Mouse (Mus musculus) mature B cell (primary cell): ENCODE data around the gene Vil1.

Experiments used
- in situ Hi-C: fragments of 300-500 bp; cut with MboI; formaldehyde crosslinking; loops from 2 replicates; pipeline ENCODE4 v1.14.3; 2019

The Vil1 gene

DNA sequence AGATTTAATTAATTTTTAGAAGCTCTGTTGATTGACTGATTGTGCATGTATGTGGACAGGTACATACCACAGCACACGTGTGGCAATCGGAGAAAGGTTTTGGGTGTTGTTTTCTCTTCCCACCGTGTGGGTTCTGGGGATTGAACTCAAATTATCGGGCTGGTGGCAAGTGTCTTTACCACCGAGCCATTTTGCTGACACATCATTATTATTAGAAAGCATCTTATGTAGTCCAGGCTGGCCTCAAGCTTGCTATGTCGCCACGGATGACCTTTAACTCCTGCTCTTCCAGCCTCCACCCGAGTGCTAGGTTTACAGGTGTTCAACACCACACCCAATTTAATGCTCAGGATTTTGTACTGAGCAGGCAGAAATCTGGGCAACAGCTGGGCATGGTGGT, 3.5 kb downstream of the Vil1 start:
- in situ Hi-C loops = no loop called here

DNA sequence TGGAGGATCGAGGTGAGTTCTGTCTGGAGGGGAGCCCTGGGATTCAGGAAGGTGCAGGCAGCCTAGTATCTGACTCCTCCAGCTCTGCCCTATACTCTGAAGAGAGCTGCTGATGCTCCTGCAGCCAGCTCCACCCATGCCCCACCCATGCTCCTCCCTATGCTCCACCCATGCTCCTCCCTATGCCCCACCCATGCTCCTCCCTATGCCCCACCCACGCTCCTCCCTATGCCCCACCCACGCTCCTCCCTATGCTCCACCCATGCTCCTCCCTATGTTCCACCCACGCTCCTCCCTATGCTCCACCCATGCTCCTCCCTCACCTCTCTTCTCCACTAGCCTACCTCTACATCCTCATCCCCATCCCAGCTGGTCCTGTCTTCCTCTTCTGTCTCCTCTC, 6.0 kb downstream of the Vil1 start:
- in situ Hi-C loops = no loop called here

DNA sequence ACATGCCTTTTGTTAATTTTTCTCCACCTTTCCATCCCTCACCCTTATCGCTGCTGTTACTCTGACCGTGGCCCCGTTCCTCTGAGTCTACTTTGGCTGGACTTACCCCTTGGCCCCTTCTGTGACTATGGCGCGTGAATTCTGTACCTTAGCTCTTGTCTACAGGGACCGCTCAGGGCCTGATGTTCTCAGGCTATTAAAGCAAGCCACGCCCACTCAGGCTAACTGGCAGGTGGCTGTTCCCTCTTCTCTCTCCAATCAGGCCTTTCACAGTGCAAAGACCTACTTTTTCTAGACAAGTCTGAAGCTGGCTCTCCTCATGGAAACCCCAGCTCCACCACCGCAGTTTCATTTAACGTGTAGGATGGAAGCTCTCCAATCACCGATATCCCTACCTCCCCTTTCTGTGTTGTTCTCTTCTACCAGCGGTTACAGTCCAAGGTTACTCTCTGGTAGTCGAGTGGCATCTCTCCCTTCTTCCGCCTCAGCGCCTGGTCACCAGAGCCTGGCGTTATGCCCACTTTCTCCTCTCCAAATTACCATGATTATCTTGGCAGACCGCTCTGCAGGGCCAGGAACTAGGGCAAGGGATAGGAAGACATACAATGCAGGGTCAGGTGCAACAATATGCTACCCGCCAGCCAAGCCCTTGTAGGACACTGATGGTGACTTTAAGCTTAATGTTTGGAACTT, 9.7 kb downstream of the Vil1 start:
- in situ Hi-C loops = no loop called here

DNA sequence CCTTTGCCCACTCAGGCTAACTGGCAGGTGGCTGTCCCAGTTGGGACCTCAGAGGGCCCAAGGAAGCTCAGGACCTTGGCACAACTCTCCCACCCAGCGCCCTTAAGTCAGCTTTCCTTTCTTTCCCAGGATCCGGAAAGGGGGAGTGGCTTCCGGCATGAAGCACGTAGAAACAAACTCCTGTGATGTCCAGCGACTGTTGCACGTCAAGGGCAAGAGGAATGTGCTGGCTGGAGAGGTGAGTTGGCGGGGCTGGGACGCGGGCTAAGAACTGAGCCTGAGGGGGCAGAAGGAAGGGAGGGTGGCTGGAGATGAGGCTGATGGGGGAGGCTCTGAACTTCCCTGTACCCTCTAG, 10.2 kb downstream of the Vil1 start:
- in situ Hi-C loops = no loop called here

DNA sequence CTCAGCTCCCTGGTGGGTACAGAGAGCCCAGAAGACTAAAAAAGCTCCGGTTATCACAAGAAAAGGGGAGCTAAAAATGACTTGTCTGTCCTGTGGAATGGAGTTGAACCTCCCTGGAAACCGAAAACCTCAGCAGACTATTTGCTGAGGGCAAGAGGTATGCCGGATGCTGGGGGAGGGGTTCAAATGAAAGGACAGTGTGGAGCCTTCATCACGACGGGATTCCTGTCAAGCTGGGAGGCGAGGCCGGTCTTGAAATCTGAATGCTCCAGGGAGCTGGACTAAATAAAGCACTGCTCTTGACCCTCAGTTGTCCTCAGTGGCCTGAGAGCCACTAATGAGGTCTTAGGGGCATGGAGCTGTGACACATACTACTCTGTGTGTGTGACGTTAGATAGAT, 14.0 kb downstream of the Vil1 start:
- in situ Hi-C loops = no loop called here

DNA sequence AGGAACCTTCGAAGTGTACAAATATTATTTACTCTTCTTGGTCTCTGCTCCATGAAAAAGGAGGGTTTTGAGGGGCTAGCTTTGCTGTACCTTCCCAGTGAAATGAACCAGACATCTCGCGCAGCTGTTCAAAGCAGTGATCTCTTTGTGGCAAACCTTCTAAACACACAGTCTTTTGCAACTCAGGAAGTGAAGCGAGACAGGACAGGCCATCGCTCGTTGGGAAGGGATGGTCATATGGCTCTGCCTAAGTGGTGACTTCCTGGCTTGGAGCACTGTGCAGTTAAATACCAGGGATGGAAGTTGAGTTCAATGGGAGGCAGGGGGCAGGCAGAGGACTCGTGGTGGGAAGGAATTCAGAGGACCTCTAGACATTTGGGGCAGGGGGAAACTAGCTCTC, 16.7 kb downstream of the Vil1 start:
- in situ Hi-C loops = no loop called here

DNA sequence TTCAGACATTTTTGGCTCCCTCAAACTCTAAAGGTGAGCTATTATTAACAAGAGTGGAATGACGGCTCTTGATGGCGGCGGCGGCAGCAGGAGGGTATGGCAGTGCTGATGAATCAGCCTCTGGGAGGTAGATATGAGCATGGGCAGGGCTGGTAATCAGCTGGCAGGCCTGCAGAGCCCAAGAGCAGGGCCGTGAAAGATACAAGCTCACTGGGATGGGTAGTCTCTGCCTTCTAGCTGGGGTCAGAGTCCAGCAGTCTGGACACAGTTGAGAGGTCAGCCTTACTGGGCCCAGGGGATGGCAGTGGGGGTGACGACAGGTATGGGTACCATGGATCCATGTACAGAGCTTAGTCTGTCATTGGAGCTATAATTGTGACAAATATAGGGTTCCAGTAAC, 24.0 kb downstream of the Vil1 start:
- in situ Hi-C loops = no loop called here

DNA sequence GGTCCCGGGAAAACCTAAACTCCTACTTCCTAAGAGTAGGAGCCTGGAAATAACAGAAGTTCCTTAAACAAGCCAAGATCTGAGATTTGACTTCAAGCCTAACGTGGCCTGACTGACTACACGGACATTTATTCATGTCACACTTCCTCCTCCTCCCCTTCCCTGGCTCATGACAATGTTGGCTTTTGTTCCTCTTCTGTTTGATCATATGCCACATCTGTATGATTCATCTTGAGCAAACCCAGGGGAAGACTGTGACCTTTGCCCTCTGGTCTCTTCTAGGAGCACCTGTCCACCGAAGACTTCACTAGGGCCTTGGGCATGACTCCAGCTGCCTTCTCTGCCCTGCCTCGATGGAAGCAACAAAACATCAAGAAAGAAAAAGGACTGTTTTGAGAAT, 25.4 kb downstream of the Vil1 start:
- in situ Hi-C loops = no loop called here

DNA sequence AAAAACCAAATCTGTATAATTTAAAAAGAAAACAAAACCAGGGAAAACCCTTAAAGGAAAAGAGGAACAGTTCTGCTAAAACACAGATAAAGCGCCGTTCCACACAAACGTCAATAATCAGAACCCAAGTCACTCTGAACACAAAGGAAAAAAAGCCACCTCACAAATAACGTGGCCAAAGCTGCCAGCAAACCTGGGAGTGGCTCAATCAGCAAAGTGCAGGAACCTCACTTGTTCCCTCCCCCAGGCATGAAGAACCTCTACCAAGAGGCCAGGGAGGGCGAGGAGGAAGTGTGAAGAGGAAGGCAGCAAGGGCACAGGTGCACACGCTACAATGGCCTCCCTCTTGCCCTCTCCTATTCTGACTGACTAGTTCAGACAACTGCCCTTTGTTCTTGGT, 26.4 kb downstream of the Vil1 start:
- in situ Hi-C loops = no loop called here

DNA sequence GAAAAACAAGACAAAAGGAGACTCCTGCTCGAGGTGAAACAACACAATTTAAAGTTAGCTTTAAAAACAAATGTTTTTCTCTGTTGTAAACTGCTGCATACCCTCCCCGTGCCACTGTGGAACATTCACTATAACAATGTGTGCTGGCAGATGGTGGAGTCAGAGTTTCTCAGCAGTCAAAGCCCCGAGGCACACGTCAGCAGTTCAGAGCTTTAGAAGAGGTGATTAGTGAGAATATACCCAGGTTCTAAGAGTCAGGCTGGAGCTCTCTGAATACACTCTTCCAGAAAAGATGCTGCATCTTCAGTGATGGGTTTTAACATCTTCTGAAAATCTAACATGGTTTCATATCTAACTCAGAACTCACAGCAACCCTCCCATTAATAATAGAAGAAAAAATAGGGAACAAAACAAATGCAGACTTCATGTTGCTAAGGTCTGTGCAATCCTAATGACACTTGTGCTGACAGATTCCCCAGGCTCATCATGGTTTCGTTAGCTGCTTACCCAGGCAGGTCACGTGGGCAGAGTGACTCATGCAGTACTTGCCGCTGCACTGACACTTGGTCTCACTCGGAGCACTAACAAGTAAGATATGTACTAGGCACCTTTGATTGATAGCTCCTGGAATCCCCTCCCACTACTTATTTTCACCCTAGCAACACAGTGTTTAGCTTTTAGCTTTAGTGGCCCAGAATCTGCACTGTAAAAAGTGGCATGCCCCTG, 28.7 kb downstream of the Vil1 start:
- in situ Hi-C loops = no loop called here

DNA sequence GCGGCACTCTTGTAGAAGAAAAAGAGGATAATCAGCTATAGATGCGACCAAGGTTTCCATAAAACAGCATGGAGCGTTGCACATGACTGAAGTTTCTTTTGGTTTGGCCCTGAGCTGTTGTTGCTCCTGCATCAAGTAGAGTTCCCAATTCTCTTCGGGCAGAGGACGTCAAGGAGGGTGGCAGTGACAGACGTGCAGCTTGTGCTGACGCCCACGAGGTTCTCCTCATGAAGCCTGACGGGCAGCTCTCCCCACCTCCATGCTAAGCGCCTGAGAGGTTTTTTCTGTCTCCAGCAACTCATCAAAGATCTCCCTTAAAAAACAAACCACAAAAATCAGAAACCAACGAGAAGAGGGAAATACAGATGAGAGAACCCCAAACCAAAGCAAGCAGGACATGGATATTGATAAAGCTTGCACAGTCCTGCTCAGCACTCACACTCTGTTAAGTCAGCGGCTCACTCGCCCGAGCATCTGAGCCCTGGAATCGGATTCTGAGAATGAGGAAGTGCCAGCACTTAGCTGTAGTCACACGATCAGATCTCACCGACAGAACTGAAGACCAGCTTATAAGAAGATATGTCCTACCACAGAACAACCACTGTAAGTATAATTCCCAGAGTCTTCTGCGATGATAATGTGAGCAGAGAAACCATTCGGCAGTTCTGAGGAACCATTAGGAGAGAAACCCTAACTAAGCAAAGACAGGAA, 30.1 kb downstream of the Vil1 start:
- in situ Hi-C loops = no loop called here

DNA sequence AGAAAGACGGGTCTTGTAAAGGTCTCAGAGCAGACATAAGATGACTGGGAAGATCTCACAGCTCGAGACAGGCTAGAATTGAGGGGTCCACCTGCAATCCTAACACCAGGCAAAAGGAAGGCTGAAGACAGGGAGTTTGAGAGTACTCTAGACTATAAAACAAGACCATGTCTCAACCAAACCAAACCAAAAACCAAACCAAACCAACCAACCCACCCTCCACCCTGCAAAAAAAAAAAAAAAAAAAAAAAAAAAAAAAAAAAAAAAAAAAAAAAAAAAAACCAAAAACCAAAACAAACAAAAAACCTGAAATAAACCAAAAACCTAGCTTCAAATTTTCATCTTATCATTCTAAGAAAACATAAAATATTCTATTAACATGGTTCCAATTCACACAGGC, 35.4 kb downstream of the Vil1 start:
- in situ Hi-C loops = no loop called here

DNA sequence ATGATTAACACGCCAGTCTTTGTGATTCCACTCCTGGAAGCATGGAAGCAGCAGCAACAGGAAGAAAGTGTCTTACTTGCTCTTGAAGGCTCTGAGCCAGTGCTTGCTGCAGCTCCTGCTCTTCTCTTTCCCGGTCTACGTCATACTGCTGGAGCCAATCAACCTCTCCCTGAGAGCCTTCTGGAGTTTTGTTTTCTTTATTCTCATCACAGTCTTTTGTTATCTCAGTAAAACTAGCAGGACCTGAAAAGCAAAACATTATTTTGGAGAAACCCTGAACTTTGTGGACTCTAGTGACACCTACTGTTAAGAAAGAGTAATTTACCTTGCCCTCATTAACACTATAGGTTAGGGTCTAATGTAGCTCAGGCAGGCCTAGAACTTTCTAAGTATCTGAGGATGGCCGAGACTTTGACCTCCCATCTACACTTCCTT, 43.5 kb downstream of the Vil1 start:
- in situ Hi-C loops = loop anchor here (10.0 kb wide), 1 partner anchor 158 kb away; no protein-coding TSS in a partner anchor

DNA sequence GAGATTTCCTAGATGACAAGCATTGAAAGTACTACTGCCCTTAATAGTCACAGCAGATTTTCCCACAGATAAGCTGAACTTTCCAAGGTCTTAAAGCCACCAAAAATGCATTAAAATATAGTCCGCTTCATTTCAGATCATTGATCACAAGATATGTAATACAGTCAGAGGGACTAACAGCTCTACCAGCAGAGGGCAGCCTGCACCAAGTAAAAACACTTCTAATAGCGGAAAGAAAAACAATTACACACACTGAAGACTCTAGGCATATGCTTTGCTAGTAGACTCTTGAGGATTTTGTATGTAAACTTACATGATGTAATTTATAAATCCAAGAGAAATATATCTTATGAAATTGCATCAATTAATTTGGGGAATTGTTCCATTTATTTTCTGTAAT, 51.1 kb downstream of the Vil1 start:
- in situ Hi-C loops = no loop called here
